Mouse (Mus musculus) cerebellum, adult 2 months (tissue): ENCODE results near the gene Ago4. TPM values are rescaled to one million over a fixed set of nuclear protein-coding genes. Genes with fewer than 3 reads are reported as not detected.
"Not testable (repeated sequence)": the region's sequence is repeated elsewhere in the genome, so short reads cannot be mapped to it uniquely, and the experiment has no call there.

Experiments used
- DNase-seq, 2 experiments: peaks; one replicate each; pipeline ENCODE4 v3.0.0; 2021
- H3K27ac ChIP-seq: fragments of 200-500 bp; 2 replicates; pipeline ENCODE4 v1.5.1; 2012; ENCODE audit warnings: low read length, control low read depth, inconsistent platforms; ENCODE audit not compliant: insufficient read depth
- H3K27me3 ChIP-seq: fragments of 200-500 bp; 2 replicates; pipeline ENCODE4 v1.6.1; 2012; ENCODE audit warnings: inconsistent platforms, mild to moderate bottlenecking, low read length, moderate library complexity; ENCODE audit not compliant: control insufficient read depth, insufficient read depth
- H3K4me1 ChIP-seq: fragments of 200-500 bp; 2 replicates; pipeline ENCODE4 v1.6.1; 2011; ENCODE audit warnings: low read length; ENCODE audit not compliant: control insufficient read depth, insufficient read depth
- H3K4me3 ChIP-seq: fragments of 200-500 bp; replicated peaks from 2 replicates; pipeline ENCODE3; 2011; ENCODE audit warnings: mild to moderate bottlenecking, low read depth, low read length, control low read depth; ENCODE audit not compliant: insufficient read depth
- CTCF ChIP-seq: fragments of 200-500 bp; IDR thresholded peaks from 2 replicates; pipeline ENCODE4 v1.5.1; 2011; ENCODE audit warnings: low read depth, mild to moderate bottlenecking, control low read depth, low read length, moderate library complexity, borderline replicate concordance; ENCODE audit not compliant: insufficient read depth
- POLR2A ChIP-seq: fragments of 200-500 bp; IDR thresholded peaks from 2 replicates; pipeline ENCODE4 v1.6.1; 2011; ENCODE audit warnings: low read length, control low read depth, borderline replicate concordance; ENCODE audit not compliant: insufficient read depth
- WGBS: fragments of 180-500 bp; shearing (Covaris S2); methylation state at CpG from one replicate; pipeline ENCODE4 v1.1.7; 2018; 5-methylcytosine and 5-hydroxymethylcytosine counted together
- polyA plus RNA-seq: library from polyadenylated mRNA; depleted of rRNA; stranded (reverse); fragments of >200 nt; gene quantifications from 2 replicates; pipeline ENCODE4 v1.2.3, GENCODE M21; 2012

The Ago4 gene
- polyA plus RNA-seq, 1 experiment, result 4.9 TPM

- Histone ChIP-seq H3K27me3 (no peaks in the 10 kb centered on the region), H3K4me3 (no peak overlapping the region), H3K27ac (no peak overlapping the region), H3K4me1 (no peaks in the 10 kb centered on the region; the same call in 1 of the 2 replicates)
- no peak for DNase-seq
- WGBS, result 68% methylated on average over 5 of the region's 5 CpGs
- TF ChIP-seq POLR2A (no peak), CTCF (no peak)
Observed at GRCm38 (mm10) chr4:126536865-126537264, 3.6 kb upstream of the Ago4 start.

- H3K4me1 ChIP-seq, H3K4me3 ChIP-seq, H3K27me3 ChIP-seq, H3K27ac ChIP-seq, DNase-seq: not testable (repeated sequence)
- 96% methylated on average over 7 of the region's 7 CpGs for WGBS
Observed at GRCm38 (mm10) chr4:126535631-126536030, 2.4 kb upstream of the Ago4 start.

GRCm38 (mm10) chr4:126533729-126534070 lies 428 bp upstream of the Ago4 start:
- H3K27ac ChIP-seq, result 0 out of 2 replicates have a peak overlapping the region, but pooled peaks have one; percentile 25
- TF ChIP-seq POLR2A (no peak), CTCF (no peak)
- H3K4me3 ChIP-seq, result peak overlapping the region; percentile 94
- WGBS, result 10% methylated on average over 7 of the region's 7 CpGs
- H3K27me3 ChIP-seq, result no peaks in the 10 kb centered on the region
- no peaks in the 10 kb centered on the region; the same call in 1 of the 2 replicates for H3K4me1 ChIP-seq
- no peak for DNase-seq

- TF ChIP-seq POLR2A, result no peak
- no peak for TF ChIP-seq CTCF
- Histone ChIP-seq H3K4me1 (no peaks in the 10 kb centered on the region; the same call in 1 of the 2 replicates), H3K27ac (no peak overlapping the region), H3K27me3 (no peaks in the 10 kb centered on the region), H3K4me3 (peak overlapping the region; percentile 94)
- WGBS, result 34% methylated on average over 5 of the region's 5 CpGs
- DNase-seq, result no peak
Observed at GRCm38 (mm10) chr4:126532292-126532691, 980 bp downstream of the Ago4 start.

GRCm38 (mm10) chr4:126526828-126527227 lies 6.4 kb downstream of the Ago4 start:
- TF ChIP-seq CTCF, result no peak
- TF ChIP-seq POLR2A, result no peak
- Histone ChIP-seq H3K4me3 (no peak overlapping the region), H3K27me3 (no peaks in the 10 kb centered on the region), H3K4me1 (no peaks in the 10 kb centered on the region; the same call in 1 of the 2 replicates), H3K27ac (no peak overlapping the region)
- DNase-seq, result no peak
- 96% methylated on average over 5 of the region's 5 CpGs for WGBS

GRCm38 (mm10) chr4:126526164-126526563 lies 7.1 kb downstream of the Ago4 start:
- H3K27me3 ChIP-seq, result no peaks in the 10 kb centered on the region
- TF ChIP-seq CTCF (no peak), POLR2A (no peak)
- 33% methylated on average over 3 of the region's 3 CpGs for WGBS
- H3K4me3 ChIP-seq, result no peak overlapping the region
- no peaks in the 10 kb centered on the region for H3K4me1 ChIP-seq
- H3K27ac ChIP-seq, result no peak overlapping the region
- DNase-seq, result no peak

GRCm38 (mm10) chr4:126512308-126513066 lies 20.8 kb downstream of the Ago4 start:
- H3K4me1 ChIP-seq, result no peaks in the 10 kb centered on the region
- WGBS, result 86% methylated on average over 6 of the region's 6 CpGs
- no peak overlapping the region for H3K27ac ChIP-seq
- H3K4me3 ChIP-seq, result no peak overlapping the region
- TF ChIP-seq POLR2A (no peak), CTCF (no peak)
- H3K27me3 ChIP-seq, result no peaks in the 10 kb centered on the region
- no peak for DNase-seq

- Histone ChIP-seq H3K27me3 (no peaks in the 10 kb centered on the region), H3K4me3 (no peak overlapping the region), H3K27ac (no peak overlapping the region), H3K4me1 (no peaks in the 10 kb centered on the region)
- no peak for DNase-seq
- WGBS, result 94% methylated on average over 5 of the region's 5 CpGs
- TF ChIP-seq CTCF (no peak), POLR2A (no peak)
Observed at GRCm38 (mm10) chr4:126511013-126511412, 22.3 kb downstream of the Ago4 start.
